Mouse (Mus musculus) lung, adult 2 months (tissue): ENCODE results near the gene Prkca.

Source experiments
- CTCF ChIP-seq: fragments of 200-500 bp; IDR thresholded peaks from 2 replicates; pipeline ENCODE4 v1.5.1; 2011; ENCODE audit warnings: mild to moderate bottlenecking, low read length, control low read depth; ENCODE audit not compliant: insufficient read depth
- POLR2A ChIP-seq: fragments of 200-500 bp; IDR thresholded peaks from 2 replicates; pipeline ENCODE4 v1.6.1; 2011; ENCODE audit warnings: low read depth, mild to moderate bottlenecking, control low read depth, low read length, borderline replicate concordance; ENCODE audit errors: extremely low read depth

- TF ChIP-seq CTCF (no peak), POLR2A (no peak)
Measured at GRCm38 (mm10) chr11:108384920-108385665, 41.4 kb upstream of the Prkca start.
